Mouse (Mus musculus) midbrain, embryonic 13.5 days (tissue): ENCODE data around the gene Gm45062. TPM values are rescaled to one million over a fixed set of nuclear protein-coding genes. Genes with fewer than 3 reads are reported as not detected.
"Not testable (repeated sequence)": the region's sequence is repeated elsewhere in the genome, so short reads cannot be mapped to it uniquely, and the experiment has no call there.

Experiments used
- ATAC-seq: fragments of 200-750 bp; cut with Nextera tagmentation; 2 replicates; pipeline ENCODE4 v1.8.0; 2017; ENCODE audit warnings: mild to moderate bottlenecking, moderate TSS enrichment, moderate library complexity
- H3K27ac ChIP-seq: fragments of 300-500 bp; sonication (generic); 2 replicates; pipeline ENCODE4 v1.5.1; 2015; ENCODE audit warnings: inconsistent platforms, mild to moderate bottlenecking, moderate library complexity
- H3K27me3 ChIP-seq: fragments of 300-500 bp; sonication (generic); 2 replicates; pipeline ENCODE4 v1.6.1; 2015; ENCODE audit warnings: mild to moderate bottlenecking, inconsistent platforms
- H3K36me3 ChIP-seq: fragments of 300-500 bp; sonication (generic); 2 replicates; pipeline ENCODE4 v1.6.1; 2015; ENCODE audit warnings: mild to moderate bottlenecking, inconsistent platforms
- H3K4me1 ChIP-seq: fragments of 300-500 bp; sonication (generic); replicated peaks from 2 replicates; pipeline ENCODE4 v1.6.1; 2015; ENCODE audit warnings: inconsistent platforms
- H3K4me2 ChIP-seq: fragments of 300-500 bp; sonication (generic); replicated peaks from 2 replicates; pipeline ENCODE4 v1.6.1; 2015; ENCODE audit warnings: moderate library complexity, mild to moderate bottlenecking, inconsistent platforms
- H3K4me3 ChIP-seq: fragments of 300-500 bp; sonication (generic); replicated peaks from 2 replicates; pipeline ENCODE4 v1.5.1; 2015; ENCODE audit warnings: mild to moderate bottlenecking, inconsistent platforms
- H3K9ac ChIP-seq: fragments of 300-500 bp; sonication (generic); replicated peaks from 2 replicates; pipeline ENCODE4 v1.6.1; 2015; ENCODE audit warnings: mild to moderate bottlenecking, inconsistent platforms
- H3K9me3 ChIP-seq: fragments of 300-500 bp; sonication (generic); 2 replicates; pipeline ENCODE4 v1.6.1; 2016; ENCODE audit warnings: mild to moderate bottlenecking, inconsistent platforms
- WGBS: fragments of 180-500 bp; shearing (Covaris S2); methylation state at CpG from one replicate; pipeline ENCODE4 v1.1.7; 2015; 5-methylcytosine and 5-hydroxymethylcytosine counted together
- polyA plus RNA-seq: library from polyadenylated mRNA; unstranded; fragments of >200 nt; fragmentation: Nextera tagmentation; extraction: Ambion mirVana; gene quantifications from 2 replicates; pipeline ENCODE4 v1.2.1, GENCODE M21; 2015

The Gm45062 gene
- polyA plus RNA-seq, 1 experiment from 2014 or later, result 18.8 TPM

DNA sequence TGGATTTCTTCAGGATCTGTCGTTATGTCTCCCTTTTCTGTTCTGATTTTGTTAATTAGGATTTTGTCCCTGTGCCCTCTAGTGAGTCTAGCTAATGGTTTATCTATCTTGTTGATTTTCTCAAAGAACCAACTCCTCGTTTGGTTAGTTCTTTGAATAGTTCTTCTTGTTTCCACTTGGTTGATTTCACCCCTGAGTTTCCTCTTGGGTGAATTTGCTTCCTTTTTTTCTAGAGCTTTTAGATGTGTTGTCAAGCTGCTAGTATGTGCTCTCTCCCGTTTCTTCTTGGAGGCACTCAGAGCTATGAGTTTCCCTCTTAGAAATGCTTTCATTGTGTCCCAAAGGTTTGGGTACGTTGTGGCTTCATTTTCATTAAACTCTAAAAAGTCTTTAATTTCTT lies 282.3 kb downstream of the Gm45062 start:
- not testable (repeated sequence) for H3K4me2 ChIP-seq, H3K9ac ChIP-seq, H3K27me3 ChIP-seq, ATAC-seq, H3K4me1 ChIP-seq, H3K4me3 ChIP-seq, H3K9me3 ChIP-seq, H3K36me3 ChIP-seq, H3K27ac ChIP-seq
- 85% methylated on average over 4 of the region's 4 CpGs for WGBS

DNA sequence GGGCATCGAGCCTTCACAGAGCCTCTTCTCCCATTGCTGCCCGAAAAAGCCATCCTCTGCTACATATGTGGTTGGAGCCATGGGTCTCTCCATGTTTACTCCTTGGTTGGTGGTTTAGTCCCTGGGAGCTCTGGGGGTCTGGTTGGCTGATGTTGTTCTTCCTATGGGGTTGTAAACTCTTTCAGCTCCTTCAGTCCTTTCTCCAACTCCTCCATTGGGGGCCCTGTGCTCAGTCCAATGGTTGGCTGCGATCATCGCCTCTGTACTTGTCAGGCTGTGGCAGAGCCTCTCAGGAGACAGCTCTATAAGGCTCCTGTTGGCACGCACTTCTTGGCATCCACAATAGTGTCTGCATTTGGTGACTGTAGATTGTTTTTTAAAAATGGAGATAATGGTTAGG lies 285.6 kb downstream of the Gm45062 start:
- no peak overlapping the region for H3K4me3 ChIP-seq
- no peak for ATAC-seq
- no peaks in the 10 kb centered on the region for H3K9me3 ChIP-seq
- peaks cover 3% of the 10 kb centered on the region; the same call in 1 of the 2 replicates for H3K36me3 ChIP-seq
- no peak overlapping the region for H3K9ac ChIP-seq
- no peaks in the 10 kb centered on the region for H3K4me1 ChIP-seq
- no peaks in the 10 kb centered on the region for H3K27me3 ChIP-seq
- no peak overlapping the region for H3K27ac ChIP-seq
- H3K4me2 ChIP-seq, result no peak overlapping the region
- WGBS, result 94% methylated on average over 5 of the region's 5 CpGs

DNA sequence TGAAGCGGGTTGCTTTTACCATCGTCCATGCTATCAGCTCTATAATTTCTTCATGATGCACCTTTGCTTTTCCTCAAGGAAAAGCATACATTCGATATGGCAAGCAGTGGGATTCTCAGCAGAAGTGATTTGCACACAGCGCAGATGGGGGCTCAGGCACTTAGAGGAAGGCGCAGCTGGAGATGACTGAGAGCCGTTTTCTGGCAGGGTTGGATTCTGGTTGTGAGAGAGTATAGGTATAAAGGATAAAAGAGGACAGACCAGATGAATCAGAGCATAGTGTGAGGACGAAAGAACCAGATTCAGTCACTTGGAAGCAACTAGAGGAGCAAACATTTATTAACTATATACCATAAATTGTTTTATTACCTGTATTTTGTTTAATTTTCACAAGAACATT lies 286.5 kb downstream of the Gm45062 start:
- ATAC-seq, result no peak
- Histone ChIP-seq H3K4me2 (no peak overlapping the region), H3K27me3 (no peaks in the 10 kb centered on the region), H3K4me3 (no peak overlapping the region), H3K9ac (no peak overlapping the region), H3K36me3 (peaks cover 3% of the 10 kb centered on the region; the same call in 1 of the 2 replicates), H3K9me3 (no peaks in the 10 kb centered on the region), H3K27ac (no peak overlapping the region), H3K4me1 (no peaks in the 10 kb centered on the region)
- WGBS, result 97% methylated on average over 7 of the region's 7 CpGs

DNA sequence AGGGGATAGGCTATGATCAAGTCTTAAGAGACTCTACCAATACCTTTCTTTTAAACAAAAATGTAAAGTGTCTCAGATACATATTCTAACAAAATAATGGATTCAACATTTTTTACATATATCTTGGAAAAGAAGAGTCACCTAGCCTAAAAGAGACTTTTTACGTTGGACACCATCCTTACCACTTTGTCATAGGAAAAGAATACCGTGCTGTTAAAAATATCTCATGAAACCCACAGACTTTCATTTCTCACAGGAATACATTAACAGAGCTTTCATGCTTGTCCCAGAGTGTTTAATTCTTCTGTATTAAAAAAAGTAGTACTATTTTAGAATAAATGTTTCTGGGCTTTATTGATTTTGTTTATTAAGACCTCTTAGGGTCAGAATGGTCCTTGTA lies 291.9 kb downstream of the Gm45062 start:
- H3K36me3 ChIP-seq, result 0 out of 2 replicates have a peak, but pooled peaks cover 2% of the 10 kb centered on the region

DNA sequence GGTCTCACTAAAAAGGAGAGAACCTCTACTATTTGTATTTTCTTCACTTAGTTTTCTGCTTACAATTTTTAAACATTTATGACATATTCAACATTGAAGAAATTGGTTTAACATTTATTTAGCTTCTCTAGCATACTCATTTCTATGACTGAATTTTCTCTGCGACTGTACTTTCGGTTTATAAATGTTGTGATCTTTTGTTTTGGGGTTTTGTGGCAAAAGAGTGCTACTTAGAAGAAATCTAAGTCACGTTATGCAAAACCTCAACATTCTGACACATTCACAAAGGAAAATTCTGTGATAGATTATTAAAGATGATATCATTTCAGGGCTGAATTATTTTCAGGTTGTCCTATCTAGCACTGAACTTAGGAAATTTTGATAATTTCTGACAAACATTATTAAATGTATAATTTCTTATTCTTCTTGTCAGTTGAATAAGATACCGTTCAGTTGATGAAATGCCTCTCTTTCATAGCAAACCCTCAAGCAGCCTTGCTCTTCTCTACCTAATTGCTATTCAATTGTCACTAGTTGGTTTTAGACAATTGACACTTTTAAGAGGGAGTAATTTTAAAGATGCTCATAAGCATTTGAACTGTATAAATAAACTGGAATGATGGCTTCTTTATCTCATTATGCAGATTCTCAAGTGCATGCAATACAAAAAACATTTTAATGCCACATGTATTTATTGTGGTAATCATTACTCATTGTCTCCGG lies 297.8 kb downstream of the Gm45062 start:
- no peak for ATAC-seq
- no peaks in the 10 kb centered on the region for H3K27me3 ChIP-seq
- H3K36me3 ChIP-seq, result 0 out of 2 replicates have a peak, but pooled peaks cover 11% of the 10 kb centered on the region
- H3K9ac ChIP-seq, result no peak overlapping the region
- no peaks in the 10 kb centered on the region for H3K4me1 ChIP-seq
- no peak overlapping the region for H3K4me3 ChIP-seq
- no peak overlapping the region for H3K4me2 ChIP-seq
- no peak overlapping the region for H3K27ac ChIP-seq
- no peaks in the 10 kb centered on the region for H3K9me3 ChIP-seq
- 90% methylated on average over 5 of the region's 5 CpGs for WGBS

More for the DNA sequence above, 291.9 kb downstream of the Gm45062 start:
- no peak for ATAC-seq
- Histone ChIP-seq H3K9ac (no peak overlapping the region), H3K27me3 (no peaks in the 10 kb centered on the region), H3K4me1 (no peaks in the 10 kb centered on the region), H3K4me3 (no peak overlapping the region), H3K27ac (no peak overlapping the region), H3K9me3 (no peaks in the 10 kb centered on the region), H3K4me2 (no peak overlapping the region)
- WGBS, result 96% methylated on average over 2 of the region's 2 CpGs

DNA sequence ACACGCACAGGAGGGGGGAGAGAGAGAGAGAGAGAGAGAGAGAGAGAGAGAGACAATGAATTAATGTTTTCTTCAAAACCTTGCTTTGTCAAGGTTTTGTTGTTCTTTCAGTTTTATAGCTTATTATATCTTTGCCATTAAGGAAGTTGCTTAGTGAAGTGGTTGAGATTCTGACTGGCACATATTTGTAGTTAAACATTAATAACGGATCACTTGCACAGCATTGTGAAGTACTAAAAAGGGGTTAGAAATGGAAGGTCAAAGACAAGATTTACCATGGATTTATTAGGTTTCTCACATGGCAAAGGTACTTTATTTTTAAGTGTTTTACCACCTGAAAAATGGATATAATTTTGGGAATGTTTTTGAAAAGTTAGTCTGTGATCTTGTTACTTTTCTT lies 301.4 kb downstream of the Gm45062 start:
- no peak for ATAC-seq

DNA sequence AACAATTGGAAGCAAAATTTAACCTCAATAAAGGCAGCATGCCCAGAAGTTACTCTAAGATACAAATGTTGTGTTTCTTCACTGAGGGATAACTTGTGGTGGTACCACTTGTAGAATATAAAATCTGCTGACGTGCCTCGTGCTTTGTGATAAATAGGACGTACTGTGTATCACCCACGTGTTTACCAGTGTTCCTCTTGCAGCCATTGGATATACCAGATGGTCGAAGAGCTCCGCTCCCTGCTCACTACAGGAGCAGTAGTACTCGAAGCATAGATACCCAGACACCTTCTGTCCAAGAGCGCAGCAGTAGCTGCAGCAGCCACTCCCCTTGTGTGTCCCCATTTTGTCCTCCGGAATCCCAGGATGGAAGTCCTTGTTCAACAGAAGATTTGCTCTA lies 323.1 kb downstream of the Gm45062 start:
- no peaks in the 10 kb centered on the region for H3K4me1 ChIP-seq
- no peak overlapping the region for H3K9ac ChIP-seq
- no peak overlapping the region for H3K4me3 ChIP-seq
- H3K27me3 ChIP-seq, result no peaks in the 10 kb centered on the region
- H3K4me2 ChIP-seq, result no peak overlapping the region
- ATAC-seq, result no peak
- H3K9me3 ChIP-seq, result no peaks in the 10 kb centered on the region
- peaks cover 11% of the 10 kb centered on the region for H3K36me3 ChIP-seq
- H3K27ac ChIP-seq, result no peak overlapping the region
- WGBS, result 95% methylated on average over 9 of the region's 9 CpGs

More for the DNA sequence above, 301.4 kb downstream of the Gm45062 start:
- Histone ChIP-seq H3K36me3 (peaks cover 16% of the 10 kb centered on the region; the same call in 1 of the 2 replicates), H3K4me3 (no peak overlapping the region), H3K27me3 (no peaks in the 10 kb centered on the region), H3K4me1 (no peaks in the 10 kb centered on the region), H3K9me3 (no peaks in the 10 kb centered on the region), H3K27ac (no peak overlapping the region), H3K4me2 (no peak overlapping the region), H3K9ac (no peak overlapping the region)
- 94% methylated on average over 2 of the region's 2 CpGs for WGBS

DNA sequence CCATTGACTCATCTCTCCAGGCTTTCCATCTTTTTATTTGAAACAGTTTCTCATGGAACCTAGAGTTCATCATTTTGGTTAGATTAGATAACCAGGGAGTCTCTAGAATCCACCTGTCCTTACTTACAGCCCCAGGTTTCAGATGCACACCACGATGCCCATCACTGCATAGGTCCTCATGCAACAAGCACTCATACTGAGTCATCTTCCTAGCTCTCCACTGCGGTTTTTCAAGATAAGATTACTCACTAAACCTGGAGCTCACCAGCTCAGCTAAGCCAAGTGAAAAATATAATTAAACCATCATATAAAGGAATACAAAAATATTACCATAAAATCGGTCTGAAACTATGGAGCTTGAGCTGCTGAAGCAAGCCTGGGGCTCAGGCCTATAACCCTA lies 324.6 kb downstream of the Gm45062 start:
- Histone ChIP-seq H3K27ac (no peak overlapping the region), H3K9ac (no peak overlapping the region), H3K4me2 (no peak overlapping the region), H3K36me3 (peaks cover 11% of the 10 kb centered on the region), H3K9me3 (no peaks in the 10 kb centered on the region), H3K4me3 (no peak overlapping the region), H3K27me3 (no peaks in the 10 kb centered on the region), H3K4me1 (no peaks in the 10 kb centered on the region)
- WGBS, result 94% methylated on average over 3 of the region's 3 CpGs
- ATAC-seq, result no peak

DNA sequence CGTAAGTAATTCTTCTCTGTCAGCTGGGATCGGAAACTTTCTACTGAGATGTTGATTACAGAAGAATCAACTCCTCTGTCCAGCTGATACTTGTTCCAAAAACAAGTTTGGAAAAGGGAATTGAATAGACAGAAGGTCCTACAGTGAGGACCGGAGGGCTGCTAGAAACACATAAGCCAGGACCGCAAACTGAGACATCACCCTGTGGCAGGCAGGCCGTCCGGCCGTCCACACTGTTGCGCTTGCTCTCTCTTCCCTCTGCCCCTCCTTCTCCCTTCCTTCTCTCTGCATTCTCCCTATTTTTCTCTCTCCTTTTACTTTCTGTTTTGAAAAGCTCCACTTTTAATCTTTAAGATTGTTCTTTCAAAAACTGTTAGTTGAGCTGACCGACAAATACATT lies 332.4 kb downstream of the Gm45062 start:
- Histone ChIP-seq H3K27me3 (no peaks in the 10 kb centered on the region), H3K27ac (no peak overlapping the region), H3K4me2 (no peak overlapping the region), H3K4me3 (no peak overlapping the region), H3K36me3 (peaks cover 10% of the 10 kb centered on the region; the same call in 1 of the 2 replicates), H3K9ac (no peak overlapping the region), H3K4me1 (no peaks in the 10 kb centered on the region), H3K9me3 (no peaks in the 10 kb centered on the region)
- no peak for ATAC-seq
- 85% methylated on average over 9 of the region's 9 CpGs for WGBS

DNA sequence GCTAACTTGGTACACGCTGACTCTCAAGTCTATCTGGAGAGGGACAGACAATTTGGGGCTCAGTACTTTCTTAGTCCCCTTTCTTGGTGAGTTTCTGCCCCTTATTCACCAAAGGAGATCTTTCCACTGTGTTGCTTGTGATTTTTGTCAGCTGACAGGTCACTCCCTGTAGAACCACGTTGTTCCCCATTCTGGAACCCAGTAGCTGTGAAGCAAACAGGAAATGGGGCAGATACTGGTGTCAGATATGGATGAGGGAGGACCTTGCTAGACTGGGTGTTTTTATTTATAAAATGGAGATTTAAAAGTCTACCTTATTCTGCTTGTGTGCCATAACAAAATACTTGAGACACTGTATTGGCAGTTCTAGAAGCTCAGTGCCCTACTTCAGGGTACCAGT lies 358.1 kb downstream of the Gm45062 start:
- 81% methylated on average over 2 of the region's 2 CpGs for WGBS
- no peaks in the 10 kb centered on the region for H3K9me3 ChIP-seq
- H3K4me2 ChIP-seq, result no peak overlapping the region
- no peaks in the 10 kb centered on the region for H3K27me3 ChIP-seq
- H3K4me1 ChIP-seq, result no peaks in the 10 kb centered on the region
- no peak overlapping the region for H3K4me3 ChIP-seq
- no peaks in the 10 kb centered on the region for H3K36me3 ChIP-seq
- no peak overlapping the region for H3K27ac ChIP-seq
- no peak for ATAC-seq
- no peak overlapping the region for H3K9ac ChIP-seq

DNA sequence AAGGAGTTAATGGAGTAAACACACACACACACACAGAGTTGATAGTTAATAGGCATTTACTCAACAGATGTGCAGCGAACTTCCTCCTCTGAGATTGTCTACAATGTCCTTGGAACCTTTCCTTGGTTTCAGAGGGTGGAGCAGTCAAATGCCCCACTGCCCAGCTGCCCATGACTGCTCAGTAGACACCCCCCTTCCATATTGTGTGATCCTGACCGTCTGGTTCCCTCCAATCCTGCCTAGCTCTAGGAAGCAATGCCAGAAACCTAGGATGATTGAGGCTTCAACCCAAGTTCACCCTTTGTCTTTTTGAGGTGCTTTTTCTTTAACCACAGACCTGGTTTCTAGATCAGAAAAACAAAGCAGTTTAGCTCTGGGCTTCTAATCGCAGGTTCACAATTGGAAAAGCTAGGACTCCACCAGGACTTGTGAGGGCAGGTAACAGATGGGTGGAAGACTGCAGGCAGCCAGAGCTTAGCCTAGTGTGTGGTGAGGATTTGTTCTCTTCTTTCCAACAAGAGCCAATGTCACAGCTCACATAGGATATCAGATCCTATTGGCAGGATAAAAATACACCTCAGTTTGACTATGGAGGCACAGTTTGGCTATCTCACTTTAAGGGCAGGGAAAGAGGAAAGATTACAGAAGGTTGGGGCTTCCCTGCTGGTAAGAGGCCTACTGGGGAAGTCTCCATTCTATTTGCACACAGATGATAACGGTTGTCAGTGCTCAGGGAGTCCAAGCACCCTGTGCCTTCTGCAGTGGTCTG lies 360.5 kb downstream of the Gm45062 start:
- WGBS, result 84% methylated on average over 4 of the region's 4 CpGs

DNA sequence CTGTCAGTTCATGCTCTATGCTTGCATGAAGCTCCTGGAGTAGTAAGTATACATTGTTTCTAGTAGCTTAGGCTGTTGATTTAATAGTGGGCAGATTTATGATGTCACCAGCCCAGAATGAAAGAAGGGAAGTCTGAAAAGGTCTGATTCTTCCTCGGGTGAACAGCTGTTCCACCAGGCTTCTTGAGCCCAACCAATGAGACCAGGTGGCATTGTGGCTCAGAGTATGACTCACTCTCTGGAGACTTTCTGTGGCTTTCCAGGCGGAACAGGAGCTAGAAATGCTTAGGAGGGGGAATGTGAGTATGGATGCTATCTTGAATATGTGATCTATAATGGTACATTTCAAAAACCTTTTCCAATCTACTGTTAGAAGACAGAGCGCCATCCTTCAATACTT lies 363.8 kb downstream of the Gm45062 start:
- no peak for ATAC-seq
- no peaks in the 10 kb centered on the region for H3K27me3 ChIP-seq
- H3K4me2 ChIP-seq, result no peak overlapping the region
- no peaks in the 10 kb centered on the region for H3K9me3 ChIP-seq
- no peaks in the 10 kb centered on the region for H3K4me1 ChIP-seq
- H3K27ac ChIP-seq, result no peak overlapping the region
- H3K9ac ChIP-seq, result no peak overlapping the region
- H3K4me3 ChIP-seq, result no peak overlapping the region
- no peaks in the 10 kb centered on the region for H3K36me3 ChIP-seq
- 83% methylated on average over 3 of the region's 3 CpGs for WGBS

More for the DNA sequence above, 360.5 kb downstream of the Gm45062 start:
- Histone ChIP-seq H3K4me2 (no peak overlapping the region), H3K27ac (no peak overlapping the region), H3K4me1 (no peaks in the 10 kb centered on the region), H3K27me3 (no peaks in the 10 kb centered on the region), H3K4me3 (no peak overlapping the region), H3K36me3 (no peaks in the 10 kb centered on the region), H3K9ac (no peak overlapping the region), H3K9me3 (no peaks in the 10 kb centered on the region)
- no peak for ATAC-seq
